Mouse (Mus musculus) adrenal gland, postnatal 25 days (tissue): ENCODE data around the gene Slc41a2. TPM values are rescaled to one million over a fixed set of nuclear protein-coding genes. Genes with fewer than 3 reads are reported as not detected.

Source experiments
- DNase-seq: peaks from one replicate; pipeline ENCODE4 v3.0.0; 2021; ENCODE audit warnings: mixed read lengths
- total RNA-seq: library from RNA; stranded (reverse); gene quantifications from 2 replicates; pipeline ENCODE4 v1.2.3, GENCODE M21; 2021

Slc41a2 gene
- total RNA-seq, 1 experiment from 2014 or later, result 3.7 TPM

DNA sequence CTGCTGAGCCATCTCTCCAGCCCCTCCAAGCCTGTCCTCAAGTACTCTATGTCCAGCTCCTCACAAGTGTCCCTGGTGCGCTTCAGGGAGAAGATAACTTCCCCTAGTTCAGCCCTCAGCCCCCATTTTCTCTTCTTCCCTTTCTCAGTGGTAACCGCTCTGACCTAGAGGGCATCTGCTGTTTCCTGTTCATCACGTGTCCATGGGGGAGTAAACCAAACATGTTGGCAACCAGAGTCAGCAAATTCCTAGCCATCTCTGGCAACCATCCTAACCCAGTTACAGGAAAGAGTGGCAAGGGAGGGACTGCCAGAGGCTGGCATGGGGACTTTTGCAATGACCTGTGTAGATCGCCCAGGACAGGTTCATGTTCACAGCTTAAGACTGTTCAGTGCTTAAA lies 36.0 kb downstream of the Slc41a2 start:
- no peak for DNase-seq

DNA sequence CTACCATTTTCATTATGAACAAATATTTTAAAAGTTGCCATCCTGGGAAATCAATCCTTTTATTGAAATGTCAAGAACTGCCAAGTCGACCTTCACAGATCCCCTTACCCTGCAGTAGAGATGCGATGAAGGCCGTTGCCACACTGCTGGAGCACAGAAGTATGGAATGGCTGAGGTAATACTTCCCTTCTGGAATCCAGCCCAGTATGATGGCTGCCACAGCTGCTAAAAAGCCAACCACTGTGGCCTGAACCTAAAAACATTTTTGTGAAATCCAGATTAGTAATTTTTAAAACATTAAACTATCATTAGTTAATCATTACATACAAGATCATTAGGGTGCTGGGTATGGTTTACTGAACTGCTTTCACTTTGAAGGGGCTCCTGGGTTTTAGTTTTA lies 36.6 kb downstream of the Slc41a2 start:
- DNase-seq, result no peak

DNA sequence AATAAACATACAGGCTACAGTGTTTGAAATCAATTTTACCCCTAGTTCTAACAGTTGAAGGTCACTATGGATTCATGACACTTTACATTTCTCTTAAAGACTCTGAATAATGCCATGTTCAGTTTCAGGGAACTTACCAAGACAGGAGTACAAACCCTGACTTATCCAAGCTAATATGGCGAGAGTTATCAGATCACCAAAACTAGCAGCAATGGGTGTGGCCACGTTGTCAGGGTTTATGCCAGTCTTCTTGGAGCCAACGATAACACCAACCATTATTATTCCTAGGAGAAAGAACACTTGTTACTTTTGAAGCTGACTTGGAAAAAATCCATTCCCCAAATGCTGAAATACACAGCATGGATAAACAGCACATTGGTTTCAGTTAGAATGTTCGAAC lies 40.7 kb downstream of the Slc41a2 start:
- DNase-seq, result no peak

DNA sequence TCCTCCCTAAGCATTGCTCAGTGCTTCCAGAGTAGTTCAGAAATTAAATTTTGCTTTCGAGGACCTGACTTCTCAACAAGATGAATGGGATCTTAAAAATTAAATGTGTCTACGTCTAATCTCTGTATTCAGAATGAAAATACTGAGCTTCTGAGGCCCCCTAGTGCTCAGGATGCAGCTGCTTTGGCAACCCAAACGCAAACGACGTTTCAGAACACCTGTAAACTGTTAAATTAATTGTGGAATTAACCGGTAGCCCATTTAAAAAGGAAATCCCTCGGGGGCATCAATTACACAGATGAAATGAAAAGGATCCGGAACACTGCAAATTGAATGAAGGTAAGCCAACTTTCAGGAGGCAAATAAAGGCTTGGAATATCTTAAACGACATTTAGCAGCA lies 42.9 kb downstream of the Slc41a2 start:
- peak; percentile 8 for DNase-seq

DNA sequence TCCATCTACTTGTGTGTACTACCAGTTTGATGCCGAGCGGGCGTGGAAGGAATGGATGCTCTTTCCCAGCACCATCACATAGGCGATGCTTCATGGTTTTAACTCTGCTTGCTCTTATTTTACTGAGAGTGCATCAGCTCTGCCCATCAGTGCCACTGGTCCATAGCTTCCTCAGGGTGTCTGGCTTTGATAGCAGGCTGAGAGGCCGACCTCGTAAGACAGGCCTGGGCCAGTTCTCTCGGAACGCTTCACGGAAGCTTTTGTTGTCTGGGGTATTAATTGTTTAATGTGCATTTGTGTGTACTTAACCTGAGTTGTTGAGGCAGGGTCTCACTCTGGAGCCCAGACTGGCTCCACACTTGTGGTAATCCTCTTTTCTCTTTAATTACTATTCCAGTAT lies 44.3 kb downstream of the Slc41a2 start:
- no peak for DNase-seq

DNA sequence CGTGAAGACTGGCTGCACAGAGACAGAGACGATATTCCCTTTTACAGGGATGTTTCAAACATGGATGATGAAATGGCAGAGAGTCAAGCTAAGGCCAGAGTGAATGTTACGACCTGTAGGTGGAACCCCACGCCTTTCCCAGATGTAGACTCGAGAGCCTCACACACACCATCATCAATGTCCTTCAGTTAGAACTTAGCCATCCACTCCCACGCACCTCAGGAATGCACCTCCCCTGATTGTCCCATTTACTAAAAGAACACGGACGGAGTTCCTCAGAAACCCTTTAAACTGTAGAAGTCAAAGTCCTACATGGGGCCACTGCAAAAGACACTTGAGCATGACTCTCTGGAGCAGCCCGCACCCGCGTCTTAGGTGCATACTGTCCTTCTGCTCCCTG lies 46.0 kb downstream of the Slc41a2 start:
- DNase-seq, result no peak

DNA sequence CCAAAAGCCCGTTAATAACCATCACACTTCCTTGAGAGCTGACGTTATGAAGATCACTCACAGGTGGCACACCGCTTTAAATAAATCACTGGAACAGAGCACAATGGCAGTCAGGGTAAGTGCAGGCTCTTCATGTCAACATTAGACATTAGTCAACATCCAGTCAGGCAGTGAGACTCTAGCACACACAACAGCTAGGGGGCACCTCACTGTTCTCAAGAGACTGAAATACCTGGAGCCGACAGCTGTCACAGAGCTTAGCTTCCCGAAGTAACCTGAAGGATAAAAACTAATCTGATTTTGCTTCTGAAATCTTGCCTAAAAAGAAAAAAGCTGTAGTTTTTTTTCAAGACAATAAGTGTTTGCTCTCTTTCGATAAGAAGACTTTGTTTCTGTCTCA lies 49.9 kb downstream of the Slc41a2 start:
- no peak for DNase-seq

DNA sequence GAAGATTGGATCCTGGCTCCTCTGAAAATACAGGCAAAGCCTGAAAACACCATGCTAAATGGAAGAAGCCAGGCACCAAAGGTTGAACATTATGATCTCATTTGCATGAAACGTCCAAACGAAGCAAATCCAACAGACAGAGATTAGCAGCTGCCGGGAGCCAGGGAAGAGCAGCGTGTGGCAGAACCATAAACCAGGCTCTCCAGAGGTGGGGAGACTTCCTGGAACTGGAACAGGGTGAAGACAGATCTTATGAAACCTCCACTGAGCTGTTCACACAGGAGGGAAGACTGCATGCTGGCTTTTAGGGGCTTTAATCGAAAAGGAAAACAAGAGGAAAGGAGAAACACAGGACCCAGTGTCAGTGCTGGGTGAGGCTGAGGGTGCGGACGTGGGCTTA lies 51.3 kb downstream of the Slc41a2 start:
- no peak for DNase-seq

DNA sequence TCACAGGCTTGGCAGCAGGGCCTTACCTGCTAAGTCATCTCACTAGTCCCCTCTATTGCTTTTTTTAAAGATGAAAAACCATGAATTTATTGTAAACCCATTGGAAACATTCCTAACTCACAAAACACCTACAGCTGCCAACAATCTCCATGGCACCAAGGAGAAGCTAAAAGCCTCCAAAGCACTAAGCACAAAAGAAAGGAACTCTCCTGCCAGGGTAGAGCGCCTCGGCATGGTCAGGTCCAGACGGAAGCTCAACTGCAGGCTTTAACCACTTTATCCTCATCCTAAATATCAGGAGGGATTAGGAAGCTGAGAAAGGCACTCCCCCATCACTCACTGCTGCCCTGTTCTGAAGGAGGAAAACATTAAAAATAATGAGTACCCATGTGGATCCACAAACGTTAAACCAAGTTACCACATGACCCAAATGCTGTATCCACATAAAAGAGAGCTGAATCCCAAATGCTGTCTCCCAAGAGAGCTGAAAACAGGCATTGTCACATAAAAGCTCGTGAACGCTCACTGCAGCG lies 51.9 kb downstream of the Slc41a2 start:
- no peak for DNase-seq

DNA sequence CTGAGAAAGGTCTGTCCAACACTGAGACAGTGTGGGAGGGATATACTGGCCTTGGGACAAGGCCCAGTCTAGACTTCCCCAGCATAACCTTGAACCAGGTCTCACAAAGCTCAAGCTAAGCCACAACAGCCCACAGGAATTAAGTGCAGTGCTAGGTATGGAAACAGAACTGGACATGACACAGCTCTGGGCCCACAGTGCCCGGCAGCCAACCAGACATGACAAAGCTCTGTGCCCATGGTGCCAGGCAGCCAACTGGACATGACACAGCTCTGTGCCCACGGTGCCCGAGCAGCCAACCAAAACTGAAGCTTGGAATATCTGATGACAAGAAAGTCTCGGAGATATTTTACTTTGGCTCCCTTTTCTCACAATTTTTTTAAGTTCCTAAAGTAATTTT lies 52.8 kb downstream of the Slc41a2 start:
- DNase-seq, result peak; percentile 5

DNA sequence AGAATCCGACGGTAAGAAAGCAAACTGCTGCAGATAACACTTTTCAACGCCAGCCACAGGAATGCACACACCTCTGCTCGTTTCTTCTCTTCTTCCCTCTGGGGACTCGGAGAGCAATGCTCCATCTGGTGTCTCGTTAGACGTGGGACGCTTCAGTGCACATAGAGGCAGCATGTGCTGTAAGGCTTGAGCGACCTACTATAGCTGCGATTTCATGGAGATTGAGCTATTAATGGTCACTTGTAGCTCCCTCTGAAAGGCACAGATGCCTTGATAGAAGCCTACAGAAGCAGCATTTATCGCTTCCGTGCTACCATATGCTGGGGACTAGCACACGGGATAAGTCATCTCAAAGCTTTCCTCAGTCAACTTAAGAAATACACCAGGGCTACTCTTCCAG lies 71.0 kb downstream of the Slc41a2 start:
- no peak for DNase-seq

DNA sequence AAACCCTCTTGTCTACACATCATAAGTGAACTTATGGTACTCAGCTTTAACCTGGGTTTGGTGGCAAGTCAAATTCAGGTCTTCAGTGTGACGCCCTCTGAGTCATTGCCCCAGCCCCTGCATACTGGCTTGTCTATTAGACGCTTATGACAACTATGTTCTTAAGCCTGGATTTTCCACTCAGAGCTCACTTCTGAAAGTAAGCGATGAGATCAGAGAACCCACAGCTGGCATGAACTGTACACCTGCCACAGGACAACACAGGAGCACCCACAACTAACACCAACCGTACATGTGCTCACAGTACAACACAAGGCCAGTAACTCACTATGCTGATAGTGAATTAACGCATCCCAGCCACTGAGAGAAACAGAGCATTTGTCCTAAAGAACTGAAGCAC lies 71.4 kb downstream of the Slc41a2 start:
- no peak for DNase-seq

DNA sequence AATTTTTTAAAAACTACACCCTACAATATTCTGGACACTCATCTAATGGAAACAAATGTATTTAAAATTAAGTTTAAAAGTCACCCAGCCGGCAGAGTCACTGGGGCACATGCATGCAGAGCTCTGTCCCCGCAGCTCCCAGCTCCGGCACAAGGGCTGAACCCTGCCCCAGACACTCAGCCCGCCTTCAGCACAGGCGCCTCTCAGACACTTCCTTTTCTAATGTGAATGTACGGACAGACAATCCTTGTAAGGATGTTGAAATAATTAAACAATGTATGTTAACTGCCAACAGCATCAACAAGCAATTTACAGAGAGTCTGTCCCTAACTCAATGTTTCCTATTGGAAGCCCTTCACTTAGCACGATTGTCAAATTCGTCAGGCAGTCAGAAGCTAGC lies 73.0 kb downstream of the Slc41a2 start:
- no peak for DNase-seq

DNA sequence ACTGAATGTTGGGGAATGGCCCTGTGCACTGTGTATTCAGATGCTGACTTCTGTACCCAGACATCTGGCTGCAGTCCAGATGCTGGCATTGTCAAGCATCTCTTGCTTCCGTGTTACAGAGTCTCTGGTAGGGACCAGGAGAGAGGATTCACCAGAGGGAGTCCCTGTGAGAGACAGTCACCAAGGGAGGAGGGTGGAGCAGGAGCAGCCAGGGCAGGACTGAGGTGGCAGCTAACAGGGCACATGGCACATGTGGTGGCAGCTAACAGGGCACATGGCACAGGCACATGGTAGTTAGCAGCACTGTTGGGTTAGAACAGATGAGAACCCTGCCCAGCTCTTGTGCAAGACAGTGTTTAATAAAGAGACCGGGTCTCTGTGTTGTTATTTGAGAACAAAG lies 73.6 kb downstream of the Slc41a2 start:
- no peak for DNase-seq

DNA sequence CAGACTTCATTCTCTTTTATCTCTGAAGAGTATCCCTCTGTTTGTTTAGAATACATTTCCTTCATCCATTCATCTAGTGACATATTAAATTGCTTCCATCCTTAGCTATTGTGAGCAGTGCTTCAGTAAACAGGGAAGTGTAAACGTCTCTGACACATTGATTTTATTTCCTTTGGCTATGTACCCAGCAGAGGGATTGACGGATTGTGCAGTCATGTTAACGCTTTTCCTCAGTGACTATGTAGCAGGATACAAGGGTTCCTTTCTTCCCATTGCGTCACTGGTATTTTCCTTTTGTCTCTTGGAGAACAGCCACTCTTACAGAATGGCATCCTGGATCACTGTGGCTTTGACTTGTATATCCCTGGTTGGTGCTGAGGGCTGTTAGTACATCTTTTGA lies 76.4 kb downstream of the Slc41a2 start:
- no peak for DNase-seq

DNA sequence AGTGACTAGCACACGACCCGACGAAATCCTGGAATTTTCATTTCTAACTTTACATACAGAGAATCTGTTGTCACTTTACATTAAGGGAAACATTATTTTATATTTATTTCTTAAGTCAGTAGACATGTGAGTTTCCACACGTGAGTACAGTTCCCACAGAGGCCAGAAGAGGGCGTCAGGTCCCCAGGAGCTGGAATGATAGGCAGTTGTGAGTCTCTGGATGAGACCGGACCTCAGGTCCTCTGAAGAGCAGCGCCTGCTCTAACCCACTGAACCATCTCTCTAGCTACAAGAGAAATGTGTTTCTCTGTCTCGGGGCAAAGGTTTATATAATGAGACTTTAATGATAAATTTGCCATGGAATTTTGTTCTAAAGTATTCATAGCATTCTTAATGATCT lies 86.3 kb downstream of the Slc41a2 start:
- DNase-seq, result no peak

DNA sequence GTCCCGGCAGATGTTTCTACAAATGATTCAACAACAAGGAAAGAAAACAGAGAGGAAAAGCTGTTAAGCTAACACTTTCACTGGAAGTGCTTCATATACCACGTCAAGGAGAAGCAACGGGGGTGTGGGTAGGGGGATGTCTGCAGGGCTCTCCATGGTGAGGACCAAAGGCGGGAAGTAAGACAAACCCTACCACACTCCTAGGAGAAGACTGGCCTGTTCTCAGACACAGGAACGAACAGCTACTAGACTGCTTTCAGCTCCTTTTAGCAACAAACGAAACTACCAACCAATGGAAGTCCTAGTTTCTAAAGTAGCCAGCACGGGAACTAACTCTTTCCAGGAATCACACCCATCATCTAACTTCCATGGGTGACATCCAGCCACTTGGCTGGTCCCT lies 89.6 kb downstream of the Slc41a2 start:
- DNase-seq, result no peak

DNA sequence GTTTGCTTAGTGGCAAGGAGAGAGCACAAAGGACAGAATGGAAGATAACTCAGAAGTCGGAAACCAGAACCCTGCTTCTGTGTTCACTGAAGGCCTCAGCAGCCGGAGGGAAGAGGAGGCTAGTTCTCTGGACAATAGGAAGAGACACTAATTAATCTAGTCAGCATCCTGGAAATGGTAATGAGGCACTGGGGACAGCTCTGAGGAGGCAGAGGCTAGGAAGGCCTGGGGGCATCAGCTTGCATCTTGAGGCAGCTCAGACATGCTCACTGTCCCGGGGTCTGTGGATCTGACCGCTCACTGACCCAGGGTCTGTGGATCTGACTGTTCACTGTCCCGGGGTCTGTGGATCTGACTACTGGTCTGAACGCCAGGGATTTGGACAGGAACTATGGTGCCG lies 92.0 kb downstream of the Slc41a2 start:
- DNase-seq, result no peak

DNA sequence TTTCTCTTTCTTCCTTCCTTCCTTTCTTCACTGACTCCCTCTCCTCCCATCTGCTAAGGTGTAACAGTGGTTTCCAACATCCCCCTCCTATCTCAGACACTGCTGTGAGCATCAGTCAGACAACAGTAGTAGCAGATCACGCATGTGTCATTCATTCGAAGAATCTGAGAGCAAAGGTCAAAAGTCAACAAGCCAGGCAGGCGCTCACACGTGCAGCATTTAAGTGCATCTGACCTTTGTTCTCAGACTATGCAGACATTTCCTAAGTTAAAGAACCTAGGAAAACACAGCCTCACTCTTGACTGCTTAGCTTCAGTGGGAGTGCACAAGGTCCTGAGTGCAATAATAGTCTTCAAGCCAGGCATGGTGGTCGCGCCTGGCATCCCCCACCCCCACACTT lies 93.6 kb downstream of the Slc41a2 start:
- DNase-seq, result no peak

DNA sequence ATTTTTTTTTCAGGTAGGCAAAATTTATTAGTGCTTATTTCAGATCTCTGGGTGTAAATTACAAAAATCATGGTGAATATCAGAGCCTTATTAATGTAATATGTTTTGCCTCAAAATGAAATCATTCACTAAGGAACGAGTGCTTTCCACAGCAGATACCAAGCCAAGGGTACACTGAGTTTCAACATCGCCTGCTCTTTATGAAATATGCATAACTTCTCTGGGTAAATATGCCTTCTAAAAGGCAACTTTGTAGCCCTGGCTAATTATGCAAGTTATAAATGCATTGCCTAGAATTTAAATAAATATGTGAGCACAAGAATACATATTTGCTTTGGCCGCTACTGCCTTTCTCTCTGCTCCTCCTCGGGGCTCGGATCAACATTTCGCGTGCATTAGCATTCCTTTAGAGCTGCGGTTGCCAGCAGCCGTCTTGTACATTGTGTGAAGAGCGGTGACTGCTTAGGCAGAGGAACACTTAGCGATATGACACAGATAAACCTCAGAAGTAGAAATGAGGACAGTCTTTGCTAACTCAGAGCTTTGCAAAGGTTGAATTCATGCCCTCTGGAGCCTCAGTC lies 95.5 kb downstream of the Slc41a2 start:
- DNase-seq, result no peak

DNA sequence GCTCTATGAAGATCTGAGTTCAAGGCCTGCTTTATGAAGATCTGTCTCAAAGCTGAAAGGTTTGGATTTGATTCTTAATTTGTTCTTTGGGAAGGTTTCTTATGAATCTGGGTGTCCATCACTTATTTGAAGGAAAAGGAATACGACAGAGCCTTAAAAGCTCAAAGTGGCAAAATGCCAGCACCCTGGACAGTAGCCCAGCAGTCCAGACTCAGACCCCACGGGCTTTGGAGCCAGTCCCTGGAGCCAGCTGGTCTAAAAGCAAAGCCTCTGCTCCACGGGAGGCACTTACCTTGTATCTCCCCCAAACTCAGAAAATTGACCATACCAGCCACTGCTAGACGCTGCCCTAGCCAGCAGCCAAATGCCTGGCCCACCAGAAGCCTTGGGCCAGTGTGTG lies 103.3 kb downstream of the Slc41a2 start:
- DNase-seq, result no peak

DNA sequence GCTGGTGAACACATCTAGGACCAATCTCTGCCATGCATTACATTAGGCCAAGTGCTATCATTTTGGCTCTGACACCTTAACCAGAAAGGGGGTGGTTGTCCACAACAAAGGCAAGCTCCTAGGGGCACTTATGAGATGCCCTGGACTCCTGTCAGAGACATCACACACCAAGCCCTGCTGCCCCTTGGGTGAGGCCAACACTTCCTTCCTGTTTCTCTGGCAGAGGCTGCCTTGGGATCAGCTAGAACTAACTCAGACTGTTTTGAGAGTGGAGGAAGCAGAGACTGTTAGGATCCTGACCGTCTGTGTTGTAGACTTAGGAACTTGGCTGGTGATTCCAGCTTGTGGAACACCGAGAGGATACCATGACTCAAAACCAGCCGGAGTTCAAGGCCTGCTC lies 103.7 kb downstream of the Slc41a2 start:
- no peak for DNase-seq

DNA sequence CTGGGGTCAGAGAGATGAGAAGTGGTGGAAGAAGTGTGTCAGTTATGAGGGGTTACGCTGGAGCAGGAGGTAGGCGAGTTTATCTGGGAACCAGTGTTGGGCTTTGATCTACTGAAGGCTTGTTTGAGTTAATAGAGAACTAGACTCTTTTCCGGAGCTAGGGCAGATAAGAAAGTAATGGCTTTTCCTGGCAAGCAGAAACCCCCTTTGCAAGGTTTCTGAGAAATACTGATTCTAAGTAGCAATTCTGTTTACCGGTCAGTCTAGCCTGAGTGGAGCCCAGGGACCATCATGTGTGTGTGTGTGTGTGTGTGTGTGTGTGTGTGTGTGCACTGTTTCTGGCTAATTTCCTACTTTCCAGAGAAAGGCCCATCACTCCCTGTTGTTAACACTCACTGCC lies 109.1 kb downstream of the Slc41a2 start:
- DNase-seq, result no peak

DNA sequence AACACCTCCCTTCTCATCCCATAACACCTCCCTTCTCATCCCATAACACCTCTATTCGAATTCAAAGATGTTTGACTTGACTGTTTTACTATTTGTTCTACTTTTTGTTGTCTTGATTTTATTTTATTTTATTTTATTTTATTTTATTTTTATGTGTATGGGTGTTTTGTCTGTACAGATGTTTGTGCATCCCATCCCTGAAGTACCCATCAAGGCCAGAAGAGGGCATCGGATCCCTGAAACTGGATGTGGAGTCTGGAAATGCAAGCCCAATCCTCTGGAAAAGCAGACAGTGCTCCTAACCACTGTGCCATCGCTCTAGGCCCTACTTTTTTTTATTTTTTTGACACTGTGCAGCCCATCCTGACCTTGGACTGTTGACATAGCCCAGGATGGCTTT lies 112.7 kb downstream of the Slc41a2 start:
- no peak for DNase-seq

DNA sequence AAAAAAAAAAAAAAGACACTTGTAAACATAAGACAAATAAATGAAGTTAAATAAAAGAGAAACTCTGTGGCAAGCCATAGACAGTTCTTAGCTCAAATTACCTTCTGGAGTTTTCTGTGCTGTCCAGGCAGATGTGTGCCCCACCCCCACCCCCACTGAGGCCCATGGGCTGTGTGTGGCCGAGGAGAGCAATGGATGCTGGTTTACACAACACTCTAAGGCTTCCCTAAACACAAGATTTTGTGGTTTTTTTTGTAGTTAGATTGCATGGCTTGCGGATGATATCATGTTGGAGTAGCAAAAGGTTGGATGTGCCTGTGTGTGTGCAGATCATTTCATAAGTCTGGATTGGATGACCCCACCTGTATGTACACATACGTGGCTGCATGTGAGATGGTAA lies 116.8 kb downstream of the Slc41a2 start:
- no peak for DNase-seq
